Mouse (Mus musculus) megakaryocyte-erythroid progenitor cell, adult 5 weeks (primary cell): ENCODE measurements around the gene Prss57. TPM values are rescaled to one million over a fixed set of nuclear protein-coding genes. Genes with fewer than 3 reads are reported as not detected.

Experiments
- polyA plus RNA-seq: library from polyadenylated mRNA; stranded (reverse); fragments of >175 nt; gene quantifications from 2 replicates; pipeline ENCODE4 v1.2.3, GENCODE M21; 2012

Gene Prss57
- polyA plus RNA-seq = 34.9 and 51.7 TPM in 2 replicates

GRCm38 (mm10) chr10:79790861-79791260 is at the start of gene Prss57:
Gene Prss57, minus strand, starts transcription at chr10:79790961.

GRCm38 (mm10) chr10:79820782-79821181 is 30.0 kb upstream of the Prss57 start, which contains the start of gene Misp:
Gene Misp, plus strand, starts transcription at chr10:79820989.

GRCm38 (mm10) chr10:79793051-79793737 is 2.4 kb upstream of the Prss57 start, which contains the start of gene Palm:
Gene Palm, plus strand, starts transcription at chr10:79793572.

GRCm38 (mm10) chr10:79777103-79777531 is 13.6 kb downstream of the Prss57 start, which contains the start of gene Fstl3:
Gene Fstl3, plus strand, starts transcription at chr10:79777272.

GRCm38 (mm10) chr10:79766508-79767325 is 24.0 kb downstream of the Prss57 start, which contains the start of gene Rnf126:
Gene Rnf126, minus strand, starts transcription at chr10:79766952.

GRCm38 (mm10) chr10:79754856-79755516 is 35.8 kb downstream of the Prss57 start, which contains the start of gene Fgf22:
Gene Fgf22, plus strand, starts transcription at chr10:79755076.

GRCm38 (mm10) chr10:79745898-79746773 is 44.6 kb downstream of the Prss57 start, which contains the start of gene Polrmt:
Gene Polrmt, minus strand, starts transcription at chr10:79746581.

Other genes starting within 250 kb of the Prss57 start
- 67.4 and 77.1 TPM in 2 replicates for gene Mier2, start 235.8 kb downstream of the Prss57 start, polyA plus RNA-seq
- not detected in 2 replicates for gene Theg, start 203.6 kb downstream of the Prss57 start, polyA plus RNA-seq
- not detected in 2 replicates for gene C2cd4c, start 176.9 kb downstream of the Prss57 start, polyA plus RNA-seq
- gene Shc2, start 153.0 kb downstream of the Prss57 start, polyA plus RNA-seq = not detected in 2 replicates
- not detected in 2 replicates for gene Odf3l2, start 145.2 kb downstream of the Prss57 start, polyA plus RNA-seq
- gene Madcam1, start 126.4 kb downstream of the Prss57 start, polyA plus RNA-seq = 0.12 and 0.15 TPM in 2 replicates
- 116 and 132 TPM in 2 replicates for gene Tpgs1, start 121.6 kb downstream of the Prss57 start, polyA plus RNA-seq
- gene Cdc34, start 108.8 kb downstream of the Prss57 start, polyA plus RNA-seq = 250 and 260 TPM in 2 replicates
- gene Gzmm, start 101.9 kb downstream of the Prss57 start, polyA plus RNA-seq = 1.2 and 1.3 TPM in 2 replicates
- 829 and 893 TPM in 2 replicates for gene Bsg, start 86.5 kb downstream of the Prss57 start, polyA plus RNA-seq
- gene Hcn2, start 74.3 kb downstream of the Prss57 start, polyA plus RNA-seq = 1.00 and 1.2 TPM in 2 replicates
- gene Polrmt, start 44.4 kb downstream of the Prss57 start, polyA plus RNA-seq = 34.1 and 38.0 TPM in 2 replicates
- not detected in 2 replicates for gene Fgf22, start 35.9 kb downstream of the Prss57 start, polyA plus RNA-seq
- gene Rnf126, start 24.0 kb downstream of the Prss57 start, polyA plus RNA-seq = 324 and 356 TPM in 2 replicates
- gene Fstl3, start 13.7 kb downstream of the Prss57 start, polyA plus RNA-seq = 4.6 and 5.4 TPM in 2 replicates
- gene Palm, start 2.6 kb upstream of the Prss57 start, polyA plus RNA-seq = 290 and 348 TPM in 2 replicates
- 0.04 and 0.30 TPM in 2 replicates for gene Misp, start 30.0 kb upstream of the Prss57 start, polyA plus RNA-seq
- 1,442 and 1,522 TPM in 2 replicates for gene Ptbp1, start 63.5 kb upstream of the Prss57 start, polyA plus RNA-seq
- 5,178 and 10,445 TPM in 2 replicates for gene Prtn3, start 83.5 kb upstream of the Prss57 start, polyA plus RNA-seq
- 288 and 339 TPM in 2 replicates for gene Plppr3, start 83.7 kb upstream of the Prss57 start, polyA plus RNA-seq
- gene Elane, start 95.3 kb upstream of the Prss57 start, polyA plus RNA-seq = 4,000 and 7,851 TPM in 2 replicates
- 0.94 and 1.3 TPM in 2 replicates for gene Cfd, start 99.9 kb upstream of the Prss57 start, polyA plus RNA-seq
- 69.1 and 76.6 TPM in 2 replicates for gene Med16, start 118.0 kb upstream of the Prss57 start, polyA plus RNA-seq
- gene Gm26602, start 119.9 kb upstream of the Prss57 start, polyA plus RNA-seq = 2.1 TPM in 1 of 2 replicates, not detected in the other
- gene Kiss1r, start 126.0 kb upstream of the Prss57 start, polyA plus RNA-seq = 0.41 and 0.64 TPM in 2 replicates
- gene R3hdm4, start 130.2 kb upstream of the Prss57 start, polyA plus RNA-seq = 230 and 265 TPM in 2 replicates
- gene Arid3a, start 136.1 kb upstream of the Prss57 start, polyA plus RNA-seq = 94.7 and 145 TPM in 2 replicates
- 54.4 and 61.7 TPM in 2 replicates for gene Wdr18, start 169.2 kb upstream of the Prss57 start, polyA plus RNA-seq
- gene Grin3b, start 179.8 kb upstream of the Prss57 start, polyA plus RNA-seq = 0.09 and 0.12 TPM in 2 replicates
- 378 and 414 TPM in 2 replicates for gene Tmem259, start 193.4 kb upstream of the Prss57 start, polyA plus RNA-seq
- 245 and 295 TPM in 2 replicates for gene Cnn2, start 197.6 kb upstream of the Prss57 start, polyA plus RNA-seq
- 54.4 and 60.8 TPM in 2 replicates for gene Abca7, start 205.5 kb upstream of the Prss57 start, polyA plus RNA-seq
- 397 and 427 TPM in 2 replicates for gene Arhgap45, start 225.7 kb upstream of the Prss57 start, polyA plus RNA-seq
- 217 and 273 TPM in 2 replicates for gene Polr2e, start 248.8 kb upstream of the Prss57 start, polyA plus RNA-seq